Mouse (Mus musculus) mouse embryonic stem cell (cell line): Measurements from ENCODE around the gene Tmem50a.
"Not testable (repeated sequence)": the region's sequence is repeated elsewhere in the genome, so short reads cannot be mapped to it uniquely, and the experiment has no call there.

Experiments
- in situ Hi-C, 2 experiments: fragments of 300-500 bp; cut with MboI; formaldehyde crosslinking; loops; 1 replicate in 1 of 2; 3 replicates in 1 of 2; pipeline ENCODE4 v1.14.3; 2019 to 2020; ENCODE audit warnings: low sequenced_read_pairs in 2 of 2, low pct_unique_long_range_greater_than_20kb in 1 of 2, mixed read lengths in 1 of 2; ENCODE audit not compliant: unreplicated experiment in 1 of 2

Gene Tmem50a

GRCm38 (mm10) chr4:134925206-134925605, 10.4 kb upstream of the Tmem50a start:
- in situ Hi-C loops = no loop called here

- in situ Hi-C loops = no loop called here
These were observed 9.4 kb upstream of the Tmem50a start for GRCm38 (mm10) chr4:134924019-134924741.

GRCm38 (mm10) chr4:134923258-134924018, 8.6 kb upstream of the Tmem50a start, which contains the start of gene Rsrp1:
Gene Rsrp1 (plus strand): TSS chr4:134923592.
- in situ Hi-C loops = no loop called here

- in situ Hi-C loops = no loop called here
These were observed 8.1 kb upstream of the Tmem50a start for GRCm38 (mm10) chr4:134922925-134923244.

GRCm38 (mm10) chr4:134922111-134922924, 7.5 kb upstream of the Tmem50a start:
- in situ Hi-C loops = no loop called here

- in situ Hi-C loops = no loop called here
These were observed 6.9 kb upstream of the Tmem50a start for GRCm38 (mm10) chr4:134921703-134922102.

GRCm38 (mm10) chr4:134920631-134921030, 5.8 kb upstream of the Tmem50a start:
- in situ Hi-C loops = no loop called here

GRCm38 (mm10) chr4:134919733-134920540, 5.1 kb upstream of the Tmem50a start:
- in situ Hi-C loops = no loop called here

- in situ Hi-C loops = no loop called here
These were observed 3.6 kb upstream of the Tmem50a start for GRCm38 (mm10) chr4:134918381-134918780.

- in situ Hi-C loops = no loop called here
These were observed 2.4 kb upstream of the Tmem50a start for GRCm38 (mm10) chr4:134917194-134917593.

- in situ Hi-C loops = no loop called here
These were observed 613 bp upstream of the Tmem50a start for GRCm38 (mm10) chr4:134915223-134916050.

GRCm38 (mm10) chr4:134914122-134914863, 531 bp downstream of the Tmem50a start:
- in situ Hi-C loops = no loop called here

GRCm38 (mm10) chr4:134913413-134913812, 1.4 kb downstream of the Tmem50a start:
- in situ Hi-C loops = no loop called here

GRCm38 (mm10) chr4:134911406-134911805, 3.4 kb downstream of the Tmem50a start:
- in situ Hi-C loops = not testable (repeated sequence)

GRCm38 (mm10) chr4:134903046-134903445, 11.8 kb downstream of the Tmem50a start:
- in situ Hi-C loops = no loop called here

- in situ Hi-C loops = no loop called here
These were observed 13.7 kb downstream of the Tmem50a start for GRCm38 (mm10) chr4:134901126-134901525.

GRCm38 (mm10) chr4:134897256-134897655, 17.6 kb downstream of the Tmem50a start:
- in situ Hi-C loops = no loop called here
